Mouse (Mus musculus) embryo, embryonic 11 days (tissue): ENCODE measurements around the gene Flnb.

Experiments used
- DNase-seq: peaks from one replicate; pipeline ENCODE4 v3.0.0-alpha.2; 2015

Flnb gene

GRCm38 (mm10) chr14:7864506-7864899 lies 46.7 kb downstream of the Flnb start:
- DNase-seq = no peak

- no peak for DNase-seq
Measured at GRCm38 (mm10) chr14:7867224-7867623, 49.5 kb downstream of the Flnb start.

- no peak for DNase-seq
Measured at GRCm38 (mm10) chr14:7867841-7868240, 50.1 kb downstream of the Flnb start.

- no peak for DNase-seq
Measured at GRCm38 (mm10) chr14:7869796-7870195, 52.0 kb downstream of the Flnb start.

GRCm38 (mm10) chr14:7873552-7873951 lies 55.8 kb downstream of the Flnb start:
- DNase-seq = no peak

GRCm38 (mm10) chr14:7874495-7874894 lies 56.7 kb downstream of the Flnb start:
- DNase-seq = no peak

GRCm38 (mm10) chr14:7877957-7878356 lies 60.2 kb downstream of the Flnb start:
- no peak for DNase-seq

- no peak for DNase-seq
Measured at GRCm38 (mm10) chr14:7880389-7880788, 62.6 kb downstream of the Flnb start.

GRCm38 (mm10) chr14:7881533-7881932 lies 63.8 kb downstream of the Flnb start:
- no peak for DNase-seq

GRCm38 (mm10) chr14:7882050-7882449 lies 64.3 kb downstream of the Flnb start:
- DNase-seq = no peak

GRCm38 (mm10) chr14:7884158-7884557 lies 66.4 kb downstream of the Flnb start:
- no peak for DNase-seq

GRCm38 (mm10) chr14:7884841-7885240 lies 67.1 kb downstream of the Flnb start:
- DNase-seq = no peak

GRCm38 (mm10) chr14:7885540-7885939 lies 67.8 kb downstream of the Flnb start:
- DNase-seq = no peak

- DNase-seq = no peak
Measured at GRCm38 (mm10) chr14:7886008-7886407, 68.3 kb downstream of the Flnb start.

- DNase-seq = no peak
Measured at GRCm38 (mm10) chr14:7887171-7887570, 69.4 kb downstream of the Flnb start.

- no peak for DNase-seq
Measured at GRCm38 (mm10) chr14:7888294-7888693, 70.5 kb downstream of the Flnb start.

- peak; percentile 37 for DNase-seq
Measured at GRCm38 (mm10) chr14:7888811-7889651, 71.3 kb downstream of the Flnb start.

GRCm38 (mm10) chr14:7889834-7890233 lies 72.1 kb downstream of the Flnb start:
- DNase-seq = no peak

- DNase-seq = no peak
Measured at GRCm38 (mm10) chr14:7891401-7891800, 73.6 kb downstream of the Flnb start.

GRCm38 (mm10) chr14:7896126-7896525 lies 78.4 kb downstream of the Flnb start:
- DNase-seq = no peak

GRCm38 (mm10) chr14:7896699-7897098 lies 78.9 kb downstream of the Flnb start:
- no peak for DNase-seq

GRCm38 (mm10) chr14:7899986-7900385 lies 82.2 kb downstream of the Flnb start:
- DNase-seq = no peak

- peak; percentile 13 for DNase-seq
Measured at GRCm38 (mm10) chr14:7900481-7901049, 82.8 kb downstream of the Flnb start.

- no peak for DNase-seq
Measured at GRCm38 (mm10) chr14:7901484-7902240, 83.9 kb downstream of the Flnb start.
